Mouse (Mus musculus) G1E (cell line): ENCODE data around the gene Mthfd1.

Source experiments
- CTCF ChIP-seq: IDR thresholded peaks from 2 replicates; pipeline ENCODE4 v1.5.1; 2012; ENCODE audit warnings: low read depth, low read length, inconsistent platforms, mixed read lengths
- GATA1 ChIP-seq: IDR thresholded peaks from 2 replicates; pipeline ENCODE4 v1.6.1; 2012; ENCODE audit warnings: borderline replicate concordance, low read length, inconsistent platforms, mixed read lengths
- TAL1 ChIP-seq: conservative IDR thresholded peaks from 2 replicates; pipeline ENCODE4 v1.6.1; 2012; ENCODE audit warnings: low read depth, low read length, inconsistent platforms, mixed read lengths

GRCm38 (mm10) chr12:76272610-76273524 is 17.8 kb downstream of the Mthfd1 start:
- TF ChIP-seq CTCF, result no peak
- no peak for TF ChIP-seq TAL1
- TF ChIP-seq GATA1, result no peak
